Mouse (Mus musculus): ENCODE measurements at regions not wholly inside any gene's neighbourhood (a gene's known extent, or its start where the extent isn't known, plus 50 kb on each side); places are given as distances from the start of the nearest gene placed in this dataset.

- DNase-seq, result no peak
Observed at GRCm38 (mm10) chr4:70844742-70845141, 309.9 kb upstream of the Megf9 start.

- no peak for DNase-seq
Observed at GRCm38 (mm10) chr4:70810956-70811316, 276.1 kb upstream of the Megf9 start.

- no peak for DNase-seq
Observed at GRCm38 (mm10) chr4:70810311-70810955, 275.6 kb upstream of the Megf9 start.

GRCm38 (mm10) chr4:70804925-70805342, 270.1 kb upstream of the Megf9 start:
- DNase-seq, result no peak

- DNase-seq, result no peak
Observed at GRCm38 (mm10) chr4:70798483-70798882, 263.7 kb upstream of the Megf9 start.

- no peak for DNase-seq
Observed at GRCm38 (mm10) chr4:70797935-70798334, 263.1 kb upstream of the Megf9 start.

GRCm38 (mm10) chr4:70783487-70783886, 248.7 kb upstream of the Megf9 start:
- no peak for DNase-seq

- no peak for DNase-seq
Observed at GRCm38 (mm10) chr4:70781591-70781990, 246.8 kb upstream of the Megf9 start.

GRCm38 (mm10) chr4:70776273-70776672, 241.5 kb upstream of the Megf9 start:
- DNase-seq, result no peak

- no peak for DNase-seq
Observed at GRCm38 (mm10) chr4:70743425-70743824, 208.6 kb upstream of the Megf9 start.

- DNase-seq, result peak; percentile 79
Observed at GRCm38 (mm10) chr4:70742002-70742401, 207.2 kb upstream of the Megf9 start.

GRCm38 (mm10) chr4:70741121-70741520, 206.3 kb upstream of the Megf9 start:
- no peak for DNase-seq

GRCm38 (mm10) chr4:70709126-70709689, 174.4 kb upstream of the Megf9 start:
- no peak for DNase-seq

GRCm38 (mm10) chr4:70705128-70705752, 170.4 kb upstream of the Megf9 start:
- DNase-seq, result no peak

GRCm38 (mm10) chr4:70700894-70701293, 166.1 kb upstream of the Megf9 start:
- no peak for DNase-seq

- DNase-seq, result no peak
Observed at GRCm38 (mm10) chr4:70664181-70664580, 129.4 kb upstream of the Megf9 start.

- no peak for DNase-seq
Observed at GRCm38 (mm10) chr4:70621431-70621837, 86.6 kb upstream of the Megf9 start.

- no peak for DNase-seq
Observed at GRCm38 (mm10) chr4:70619636-70620287, 85.0 kb upstream of the Megf9 start.

GRCm38 (mm10) chr4:70615794-70616193, 81.0 kb upstream of the Megf9 start:
- no peak for DNase-seq

GRCm38 (mm10) chr4:70614411-70614810, 79.6 kb upstream of the Megf9 start:
- no peak for DNase-seq

- no peak for DNase-seq
Observed at GRCm38 (mm10) chr4:70603209-70603852, 68.5 kb upstream of the Megf9 start.

GRCm38 (mm10) chr4:70601301-70601700, 66.5 kb upstream of the Megf9 start:
- DNase-seq, result peak; percentile 79
